Mouse (Mus musculus) spleen, adult 2 months (tissue): ENCODE data around the gene Clec1b.

ENCODE experiments used
- CTCF ChIP-seq: fragments of 200-500 bp; IDR thresholded peaks from 2 replicates; pipeline ENCODE4 v1.5.1; 2011; ENCODE audit warnings: mild to moderate bottlenecking, inconsistent platforms; ENCODE audit not compliant: insufficient read depth, insufficient read length, insufficient replicate concordance; ENCODE audit errors: extremely low read depth
- POLR2A ChIP-seq: fragments of 200-500 bp; IDR thresholded peaks from 2 replicates; pipeline ENCODE4 v1.6.1; 2011; ENCODE audit warnings: low read depth, low read length, inconsistent platforms

DNA sequence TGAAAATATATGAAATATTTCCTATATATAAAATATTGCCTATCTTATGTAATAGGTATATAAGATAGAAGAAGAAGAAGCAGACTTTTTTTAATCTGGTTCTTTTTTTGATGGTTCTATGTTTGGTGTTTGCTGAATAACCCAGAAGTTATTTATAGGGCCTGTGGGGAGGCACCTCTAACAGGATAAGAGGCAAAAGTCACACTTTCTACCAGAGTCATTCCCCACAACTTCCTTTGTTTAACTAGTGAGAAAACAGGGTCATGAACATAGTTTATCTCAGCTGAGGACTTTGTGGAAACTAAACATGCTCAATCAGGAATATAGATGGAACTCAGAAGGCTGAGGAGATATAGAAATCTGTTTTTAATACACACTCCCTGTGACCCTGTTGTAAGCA, 8.9 kb downstream of the Clec1b start:
- TF ChIP-seq CTCF (no peak), POLR2A (no peak)
